Mouse (Mus musculus) layer of hippocampus, postnatal 36 days (tissue): ENCODE data around the gene Cfb. TPM values are rescaled to one million over a fixed set of nuclear protein-coding genes. Genes with fewer than 3 reads are reported as not detected.
"Not testable (repeated sequence)": the region's sequence is repeated elsewhere in the genome, so short reads cannot be mapped to it uniquely, and the experiment has no call there.

Source experiments
- DNase-seq, 2 experiments: peaks; one replicate each; pipeline ENCODE4 v3.0.0; 2022
- microRNA-seq, 2 experiments: library from miRNA; unstranded; fragments of <30 nt; microRNA quantifications; one replicate each; pipeline ENCODE4 v1.2.0; 2021
- total RNA-seq, 2 experiments: library from RNA; stranded (reverse); gene quantifications; 2 replicates each; pipeline ENCODE4 v1.2.3; 2021

The Cfb gene
- total RNA-seq, 2 experiments from 2014 or later, result 0.23 TPM; not detected in 1

GRCm38 (mm10) chr17:34836155-34836855, 26.0 kb downstream of the Cfb start:
- DNase-seq, result no peak

- not testable (repeated sequence) for DNase-seq
Observed at GRCm38 (mm10) chr17:34830776-34831175, 31.5 kb downstream of the Cfb start.

- DNase-seq, result no peak
Observed at GRCm38 (mm10) chr17:34814818-34815370, 47.4 kb downstream of the Cfb start.

GRCm38 (mm10) chr17:34813747-34814146, 48.6 kb downstream of the Cfb start:
- DNase-seq, result not testable (repeated sequence)

GRCm38 (mm10) chr17:34811275-34811674, 51.0 kb downstream of the Cfb start:
- no peak for DNase-seq

GRCm38 (mm10) chr17:34810811-34811210, 51.5 kb downstream of the Cfb start:
- DNase-seq, result not testable (repeated sequence)

GRCm38 (mm10) chr17:34810411-34810810, 51.9 kb downstream of the Cfb start:
- not testable (repeated sequence) for DNase-seq

GRCm38 (mm10) chr17:34808599-34809205, 53.6 kb downstream of the Cfb start:
- no peak for DNase-seq

- no peak for DNase-seq
Observed at GRCm38 (mm10) chr17:34807176-34807575, 55.1 kb downstream of the Cfb start.

Small RNA genes lying within 50 kb of the gene (microRNA-seq; reads per million reads assigned to microRNA genes)
- gene Mir6970 (1.1 to 2.1 reads per million in 2 experiments), gene Mir6971 (5.1 to 8.0 reads per million in 2 experiments), gene Mir6972 (0 reads per million in 2 experiments)

Other genes starting within 250 kb of the Cfb start
- 1 to 10 TPM; 1.8 to 2.0 TPM for gene Egfl8, start 246.5 kb downstream of the Cfb start, total RNA-seq
- 10 to 100 TPM; 44.4 to 50.8 TPM for gene Ppt2, start 234.0 kb downstream of the Cfb start, total RNA-seq
- 100 to 1,000 TPM; 317 to 352 TPM for gene Prrt1, start 233.0 kb downstream of the Cfb start, total RNA-seq
- gene Fkbpl, start 217.8 kb downstream of the Cfb start, total RNA-seq, result 10 to 100 TPM; 17.9 to 18.0 TPM
- gene Atf6b, start 215.4 kb downstream of the Cfb start, total RNA-seq, result 100 to 1,000 TPM in 1 of 2 experiments, 10 to 100 TPM in 1; 89.9 to 101 TPM
- gene Tnxb, start 192.0 kb downstream of the Cfb start, total RNA-seq, result 10 to 100 TPM in 1 of 2 experiments, 1 to 10 TPM in 1; 9.9 to 10.7 TPM
- gene C4b, start 118.6 kb downstream of the Cfb start, total RNA-seq, result 10 to 100 TPM; 15.7 to 22.6 TPM
- under 1 TPM in 1 of 2 experiments, not detected in 1; 0.32 TPM for gene Cyp21a1, start 58.0 kb downstream of the Cfb start, total RNA-seq
- 10 to 100 TPM; 54.9 to 61.0 TPM for gene Stk19, start 25.6 kb downstream of the Cfb start, total RNA-seq
- gene Dxo, start 25.5 kb downstream of the Cfb start, total RNA-seq, result 10 to 100 TPM; 37.1 to 43.9 TPM
- 10 to 100 TPM; 69.5 to 72.4 TPM for gene Skiv2l, start 12.3 kb downstream of the Cfb start, total RNA-seq
- gene Nelfe, start 12.1 kb downstream of the Cfb start, total RNA-seq, result 10 to 100 TPM; 29.2 to 32.1 TPM
- 1 to 10 TPM; 6.9 to 8.0 TPM for gene Zbtb12, start 17.0 kb upstream of the Cfb start, total RNA-seq
- gene Gm20547, start 19.5 kb upstream of the Cfb start, total RNA-seq, result not detected
- gene C2, start 35.7 kb upstream of the Cfb start, total RNA-seq, result 1 to 10 TPM in 1 of 2 experiments, under 1 TPM in 1; 0.22 to 2.0 TPM
- 100 to 1,000 TPM; 175 to 182 TPM for gene Ehmt2, start 36.0 kb upstream of the Cfb start, total RNA-seq
- gene Slc44a4, start 51.9 kb upstream of the Cfb start, total RNA-seq, result under 1 TPM in 1 of 2 experiments, not detected in 1; 0.28 TPM
- gene Neu1, start 68.7 kb upstream of the Cfb start, total RNA-seq, result 10 to 100 TPM; 37.6 to 41.2 TPM
- gene Hspa1b, start 96.7 kb upstream of the Cfb start, total RNA-seq, result 10 to 100 TPM; 28.0 to 35.6 TPM
- gene Gm20481, start 107.4 kb upstream of the Cfb start, total RNA-seq, result not detected
- 10 to 100 TPM; 19.1 to 26.6 TPM for gene Hspa1a, start 109.6 kb upstream of the Cfb start, total RNA-seq
- gene Hspa1l, start 110.2 kb upstream of the Cfb start, total RNA-seq, result under 1 TPM; 0.42 to 0.48 TPM
- 10 to 100 TPM; 17.3 to 19.1 TPM for gene Lsm2, start 119.3 kb upstream of the Cfb start, total RNA-seq
- 10 to 100 TPM; 45.1 to 50.1 TPM for gene Vars, start 138.5 kb upstream of the Cfb start, total RNA-seq
- under 1 TPM; 0.22 to 0.33 TPM for gene Vwa7, start 154.1 kb upstream of the Cfb start, total RNA-seq
- gene Sapcd1, start 165.5 kb upstream of the Cfb start, total RNA-seq, result under 1 TPM; 0.62 to 0.94 TPM
- gene Msh5, start 184.2 kb upstream of the Cfb start, total RNA-seq, result under 1 TPM; 0.62 to 0.73 TPM
- gene Clic1, start 187.4 kb upstream of the Cfb start, total RNA-seq, result 10 to 100 TPM in 1 of 2 experiments, 1 to 10 TPM in 1; 6.7 to 11.5 TPM
- gene Ddah2, start 196.5 kb upstream of the Cfb start, total RNA-seq, result 10 to 100 TPM; 16.0 to 18.0 TPM
- gene Ly6g6c, start 202.9 kb upstream of the Cfb start, total RNA-seq, result not detected
- not detected for gene Mpig6b, start 203.7 kb upstream of the Cfb start, total RNA-seq
- 1 to 10 TPM; 3.6 to 5.4 TPM for gene Ly6g6e, start 214.4 kb upstream of the Cfb start, total RNA-seq
- gene Ly6g6d, start 215.5 kb upstream of the Cfb start, total RNA-seq, result 1 to 10 TPM in 1 of 2 experiments, under 1 TPM in 1; 0.99 to 2.1 TPM
- gene Ly6g6f, start 223.1 kb upstream of the Cfb start, total RNA-seq, result not detected
- gene Abhd16a, start 226.7 kb upstream of the Cfb start, total RNA-seq, result 100 to 1,000 TPM; 101 to 102 TPM
- not detected for gene Ly6g5c, start 245.8 kb upstream of the Cfb start, total RNA-seq